Mouse (Mus musculus) c-Kit-positive CD71-positive TER-119-negative erythroid progenitor cells, embryonic 14.5 days (primary cell): Measurements from ENCODE around the gene Ube2v1.
"Not testable (repeated sequence)": the region's sequence is repeated elsewhere in the genome, so short reads cannot be mapped to it uniquely, and the experiment has no call there.

ENCODE experiments used
- DNase-seq: peaks from one replicate; pipeline ENCODE4 v3.0.0-alpha.2; 2013; ENCODE audit warnings: low read depth

Gene Ube2v1

DNA sequence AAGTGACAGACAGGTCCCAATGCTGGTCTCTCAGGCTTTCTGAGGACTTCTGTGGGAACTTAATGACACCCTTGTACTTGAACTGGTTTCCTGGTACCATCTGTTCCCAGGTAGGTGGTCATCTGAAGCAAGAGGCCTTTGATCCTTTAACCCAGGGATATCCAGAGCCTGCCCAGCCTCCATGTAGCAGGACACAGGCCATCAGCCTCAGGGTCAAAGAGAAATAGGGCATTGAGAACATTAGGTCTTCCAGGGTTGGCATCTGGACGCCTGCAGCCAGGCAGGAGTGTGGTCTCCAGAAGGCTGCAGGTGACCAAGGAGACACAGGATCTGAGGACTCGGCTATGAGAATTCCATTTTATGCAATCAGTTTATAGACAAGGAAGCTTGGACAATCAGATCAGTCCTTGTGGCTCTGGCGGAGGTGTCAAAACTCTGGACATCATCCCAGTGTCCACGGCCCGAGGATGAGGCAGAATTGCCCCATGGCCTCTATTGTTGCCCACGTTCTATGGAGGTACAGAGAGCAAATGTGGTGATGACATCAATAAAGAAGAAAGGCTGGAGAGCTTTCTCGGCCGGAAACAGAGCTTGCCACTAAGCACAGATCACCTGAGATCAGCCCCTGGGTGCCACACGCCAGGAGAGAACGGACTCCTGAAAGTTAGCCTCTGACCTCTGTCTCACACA, 23.2 kb upstream of the Ube2v1 start:
- DNase-seq = no peak

DNA sequence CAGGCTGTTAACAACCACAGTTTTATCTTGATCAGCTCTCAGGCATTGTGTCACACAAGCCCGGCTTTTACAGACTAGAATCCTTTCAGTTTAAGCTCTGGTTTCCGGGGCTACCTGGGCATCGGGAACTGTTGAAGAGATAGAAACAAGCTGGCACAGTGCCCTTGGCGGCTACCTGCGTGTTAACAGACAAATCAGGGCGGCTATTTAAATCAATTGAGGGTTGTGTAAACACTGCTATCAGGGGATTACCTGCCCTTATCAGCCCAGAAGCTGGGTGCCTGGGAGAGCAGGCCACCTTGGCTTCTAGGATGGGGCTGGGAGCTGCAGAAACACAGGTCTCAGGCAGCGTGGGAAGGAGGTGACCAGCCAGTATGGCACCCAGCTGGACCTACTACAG, 20.8 kb upstream of the Ube2v1 start:
- no peak for DNase-seq

GRCm38 (mm10) chr2:167651622-167652021, 19.7 kb upstream of the Ube2v1 start:
- DNase-seq = no peak

DNA sequence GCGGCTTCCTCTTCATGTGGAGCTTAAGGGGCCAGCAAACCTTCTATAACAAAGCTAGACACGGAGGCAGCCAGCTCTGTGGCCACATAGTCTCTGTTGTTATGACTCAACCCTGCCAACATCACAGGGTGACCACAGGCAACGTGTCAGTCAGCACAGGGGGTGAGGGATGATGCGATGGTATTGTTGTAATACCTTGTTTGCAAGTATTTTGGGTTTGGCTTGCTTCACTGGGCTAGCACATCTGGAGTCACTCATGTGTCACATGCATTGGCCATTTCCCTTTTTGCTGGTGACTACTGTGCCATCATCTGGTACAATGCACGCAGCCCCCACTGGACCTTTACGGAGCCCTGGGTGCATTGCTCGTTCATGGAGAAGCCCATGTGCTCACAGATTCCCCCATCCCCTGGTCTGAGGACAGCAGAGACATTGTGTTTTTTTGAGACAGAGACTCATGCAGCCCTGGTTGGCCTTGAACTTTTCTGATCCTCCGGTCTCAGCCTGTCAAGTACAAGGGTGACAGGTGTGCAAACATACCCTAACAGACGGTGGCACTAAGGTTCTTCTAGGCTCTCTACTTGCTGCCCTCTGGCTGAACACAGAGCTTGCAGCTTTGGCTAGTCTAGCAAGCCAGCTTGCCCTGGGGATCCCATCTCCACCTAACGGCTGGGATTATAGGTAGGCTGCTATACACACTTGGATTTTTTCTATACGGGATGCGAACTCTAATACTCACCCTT, 17.6 kb upstream of the Ube2v1 start:
- no peak for DNase-seq

GRCm38 (mm10) chr2:167646411-167646810, 14.5 kb upstream of the Ube2v1 start:
- DNase-seq = no peak

- DNase-seq = not testable (repeated sequence)
These were observed 11.6 kb upstream of the Ube2v1 start for GRCm38 (mm10) chr2:167643356-167644052.

DNA sequence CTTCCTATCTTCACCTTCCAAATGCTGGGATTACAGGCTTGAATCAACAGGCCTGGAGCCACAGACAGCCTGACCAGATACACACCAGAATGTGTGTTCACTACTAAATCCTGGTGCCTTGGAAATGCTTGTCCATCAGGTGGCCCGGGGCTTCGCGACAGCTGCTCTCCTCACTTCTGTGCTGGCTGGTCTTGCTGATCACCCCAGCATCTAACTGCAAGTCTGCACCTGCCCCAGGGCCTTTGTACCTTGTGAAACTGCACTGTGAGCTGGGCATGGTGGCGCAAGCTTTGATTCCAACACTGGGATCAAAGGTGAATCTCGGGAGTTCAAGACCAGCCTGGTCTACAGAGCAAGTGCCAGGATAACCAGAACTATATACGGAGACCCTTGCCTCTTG, 10.3 kb upstream of the Ube2v1 start:
- DNase-seq = no peak

DNA sequence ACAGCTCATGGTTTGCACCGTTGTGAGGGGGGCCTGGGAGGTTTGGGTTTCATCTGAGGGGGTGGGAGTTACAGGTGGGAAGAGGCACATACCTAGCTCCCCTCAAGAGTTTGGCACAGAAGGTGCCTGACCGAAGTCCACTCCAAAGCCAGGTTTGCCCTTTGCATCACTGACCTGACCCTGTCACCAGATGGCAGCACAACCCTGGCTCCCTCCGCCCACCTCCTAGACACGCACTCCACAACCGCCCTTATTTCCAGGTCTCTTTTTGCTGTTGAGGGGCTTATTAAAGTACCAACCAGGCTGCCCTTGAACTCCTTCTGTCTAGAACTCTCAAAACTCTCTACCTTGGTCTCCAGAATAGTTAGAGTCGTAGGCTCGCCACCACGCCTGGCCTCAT, 9.4 kb upstream of the Ube2v1 start:
- DNase-seq = no peak

DNA sequence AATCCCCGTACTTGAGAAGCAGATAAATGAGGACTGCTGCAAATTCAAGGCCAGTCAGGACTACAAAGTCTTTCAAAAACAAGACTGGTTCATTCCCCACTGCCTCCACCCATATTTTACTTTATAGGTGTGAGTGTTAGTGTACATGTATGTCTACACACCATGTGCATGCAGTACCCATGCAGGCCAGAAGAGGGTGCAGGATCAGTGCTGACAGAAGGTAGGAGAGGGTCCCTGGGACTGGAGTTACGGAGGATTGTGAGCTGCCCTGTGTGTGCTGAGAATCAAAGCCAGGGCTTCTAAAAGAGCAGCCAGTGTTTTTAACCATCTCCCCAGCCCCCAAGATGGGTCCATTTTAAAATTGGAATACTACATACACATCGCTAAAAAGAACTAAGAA, 8.4 kb upstream of the Ube2v1 start:
- DNase-seq = peak; percentile 42

GRCm38 (mm10) chr2:167634865-167635512, 3.1 kb upstream of the Ube2v1 start:
- DNase-seq = no peak

DNA sequence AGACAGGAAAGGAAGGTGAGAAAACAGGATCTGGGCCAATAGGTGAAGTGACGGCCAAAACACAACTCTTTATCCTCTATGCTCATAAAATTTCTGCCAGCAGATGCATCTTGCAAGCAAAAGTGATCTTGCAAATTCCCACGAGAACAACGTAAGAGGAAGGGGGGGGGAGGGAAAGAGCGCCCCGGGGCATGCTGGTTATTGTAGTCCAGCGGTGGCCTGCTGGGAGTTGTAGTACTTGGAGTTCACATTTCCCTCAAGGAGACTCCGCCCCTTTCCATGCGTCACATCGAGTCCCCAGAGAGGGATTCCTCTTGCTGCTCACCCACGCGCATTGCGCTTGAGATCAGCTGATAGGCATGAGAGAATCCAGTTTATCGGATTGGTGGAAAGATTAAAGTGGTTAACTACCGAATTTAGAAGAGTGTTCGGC, 2.5 kb upstream of the Ube2v1 start:
- peak; percentile 100 for DNase-seq

- no peak for DNase-seq
These were observed 1.6 kb upstream of the Ube2v1 start for GRCm38 (mm10) chr2:167633537-167633872.

GRCm38 (mm10) chr2:167632731-167633536, 1.0 kb upstream of the Ube2v1 start:
- no peak for DNase-seq

- no peak for DNase-seq
These were observed 709 bp downstream of the Ube2v1 start for GRCm38 (mm10) chr2:167631181-167631590.

GRCm38 (mm10) chr2:167630421-167630820, 1.5 kb downstream of the Ube2v1 start:
- DNase-seq = no peak

- no peak for DNase-seq
These were observed 2.2 kb downstream of the Ube2v1 start for GRCm38 (mm10) chr2:167629665-167630209.

- peak; percentile 97 for DNase-seq
These were observed 3.0 kb downstream of the Ube2v1 start for GRCm38 (mm10) chr2:167628872-167629271.

DNA sequence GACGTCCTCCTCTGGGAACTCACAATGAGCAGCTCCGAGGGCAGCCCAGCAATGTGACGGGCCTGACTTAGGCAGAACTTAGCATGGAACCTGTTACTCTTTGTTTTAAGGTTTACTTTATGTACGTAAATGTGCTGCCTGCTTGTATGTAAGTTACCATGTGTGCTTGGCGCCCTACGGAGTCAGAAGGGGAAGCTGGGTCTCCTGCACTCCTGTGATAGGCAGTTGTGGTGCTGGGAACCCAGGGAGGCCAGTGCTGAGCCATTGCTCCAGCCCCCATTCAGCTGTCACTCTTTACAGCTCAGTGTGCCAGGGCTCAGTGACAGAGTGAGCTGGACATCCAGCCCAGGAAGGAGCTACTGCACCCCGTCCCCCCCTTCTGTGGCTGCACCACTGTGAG, 4.9 kb downstream of the Ube2v1 start:
- DNase-seq = no peak

DNA sequence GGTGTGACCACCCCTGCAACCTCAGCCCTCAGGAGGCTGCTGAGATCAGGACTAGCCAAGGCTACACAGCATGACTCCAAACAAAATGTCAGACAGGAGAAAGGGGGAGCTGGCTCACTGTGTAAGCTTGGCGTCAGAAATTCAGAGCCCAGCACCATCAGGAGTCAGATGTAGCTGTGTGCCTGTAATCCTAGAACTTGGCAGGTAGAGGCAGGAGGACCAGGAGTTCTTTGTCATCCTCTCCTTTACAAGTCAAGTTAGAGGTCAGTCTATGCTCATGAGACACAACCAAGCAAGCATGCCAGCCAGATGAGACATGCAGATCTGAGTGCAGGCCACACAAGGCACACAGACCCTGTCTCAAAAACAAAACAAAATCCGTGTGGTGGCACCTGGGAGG, 6.2 kb downstream of the Ube2v1 start:
- no peak for DNase-seq

- no peak for DNase-seq
These were observed 7.4 kb downstream of the Ube2v1 start for GRCm38 (mm10) chr2:167624368-167625075.

- DNase-seq = no peak
These were observed 8.9 kb downstream of the Ube2v1 start for GRCm38 (mm10) chr2:167622965-167623364.
